Mouse (Mus musculus) limb, embryonic 14.5 days (tissue): Measurements from ENCODE around the gene Maml2. TPM values are rescaled to one million over a fixed set of nuclear protein-coding genes. Genes with fewer than 3 reads are reported as not detected.

Experiments used
- ATAC-seq: fragments of 200-750 bp; cut with Nextera tagmentation; 2 replicates; pipeline ENCODE4 v1.8.0; 2017; ENCODE audit warnings: low read depth, moderate number of reproducible peaks, moderate TSS enrichment; ENCODE audit not compliant: low FRiP score
- DNase-seq: peaks from one replicate; pipeline ENCODE4 v3.0.0-alpha.2; 2015; ENCODE audit warnings: low spot score
- H3K27ac ChIP-seq: fragments of 300-500 bp; sonication (generic); replicated peaks from 2 replicates; pipeline ENCODE4 v1.5.1; 2014; ENCODE audit warnings: low read depth, mild to moderate bottlenecking, low read length, moderate library complexity, mixed read lengths
- H3K27me3 ChIP-seq: fragments of 300-500 bp; sonication (generic); 2 replicates; pipeline ENCODE4 v1.6.1; 2014; ENCODE audit warnings: low read length, mixed read lengths; ENCODE audit not compliant: control insufficient read depth, insufficient read depth
- H3K36me3 ChIP-seq: fragments of 300-500 bp; sonication (generic); 2 replicates; pipeline ENCODE4 v1.6.1; 2014; ENCODE audit warnings: mild to moderate bottlenecking, low read length, moderate library complexity, mixed read lengths; ENCODE audit not compliant: control insufficient read depth, insufficient read depth
- H3K4me1 ChIP-seq: fragments of 300-500 bp; sonication (generic); 2 replicates; pipeline ENCODE4 v1.6.1; 2014; ENCODE audit warnings: antibody characterized with exemption, low read length, mixed read lengths; ENCODE audit not compliant: control insufficient read depth, insufficient read depth
- H3K4me2 ChIP-seq: fragments of 300-500 bp; sonication (generic); replicated peaks from 2 replicates; pipeline ENCODE4 v1.6.1; 2014; ENCODE audit warnings: low read depth, mild to moderate bottlenecking, low read length, moderate library complexity; ENCODE audit not compliant: severe bottlenecking
- H3K4me3 ChIP-seq: fragments of 300-500 bp; sonication (generic); replicated peaks from 2 replicates; pipeline ENCODE4 v1.5.1; 2014; ENCODE audit warnings: low read length
- H3K9ac ChIP-seq: fragments of 300-500 bp; sonication (generic); 2 replicates; pipeline ENCODE4 v1.6.1; 2014; ENCODE audit warnings: mild to moderate bottlenecking, low read depth, low read length, moderate library complexity; ENCODE audit not compliant: severe bottlenecking
- H3K9me3 ChIP-seq: fragments of 300-500 bp; sonication (generic); 2 replicates; pipeline ENCODE4 v1.6.1; 2016; ENCODE audit warnings: low read length; ENCODE audit not compliant: control insufficient read depth
- POLR2A ChIP-seq: fragments of 200-500 bp; IDR thresholded peaks from 2 replicates; pipeline ENCODE4 v1.8.0; 2012; ENCODE audit warnings: inconsistent platforms, mild to moderate bottlenecking, moderate library complexity, borderline replicate concordance; ENCODE audit not compliant: insufficient read depth, insufficient read length; ENCODE audit errors: extremely low read depth
- WGBS: fragments of 180-500 bp; shearing (Covaris S2); extraction: QIAGEN DNeasy Blood & Tissue Kit; methylation state at CpG from one replicate; pipeline ENCODE4 v1.1.7; 2014; 5-methylcytosine and 5-hydroxymethylcytosine counted together
- polyA plus RNA-seq, 2 experiments: library from polyadenylated mRNA; depleted of rRNA in 1 of 2; stranded (reverse) in 1 of 2; unstranded in 1 of 2; fragments of >200 nt; fragmentation: Nextera tagmentation in 1 of 2; extraction: Ambion mirVana in 1 of 2; gene quantifications; 2 replicates each; pipeline versions ENCODE4 v1.2.1 to v1.2.3; 2012 to 2014

Maml2 gene
- polyA plus RNA-seq, 2 experiments, result 9.9 to 10.7 TPM

GRCm38 (mm10) chr9:13454651-13455123 lies 156.9 kb downstream of the Maml2 start:
- Histone ChIP-seq H3K9ac (no peak overlapping the region), H3K9me3 (no peaks in the 10 kb centered on the region), H3K4me2 (no peak overlapping the region), H3K27me3 (no peaks in the 10 kb centered on the region), H3K36me3 (no peaks in the 10 kb centered on the region), H3K4me3 (no peak overlapping the region), H3K27ac (peak overlapping the region; percentile 43; the same call in 1 of the 2 replicates), H3K4me1 (peaks cover 21% of the 10 kb centered on the region)
- WGBS, result 20% methylated on average over 7 of the region's 7 CpGs
- DNase-seq, result peak; percentile 55
- peak; percentile 87 for ATAC-seq
- no peak for TF ChIP-seq POLR2A

- H3K9ac ChIP-seq, result no peak overlapping the region
- whole genome bisulfite sequencing, result 73% methylated on average over 1 of the region's 1 CpGs
- no peak for DNase-seq
Observed at GRCm38 (mm10) chr9:13455231-13455630, 157.5 kb downstream of the Maml2 start.

DNA sequence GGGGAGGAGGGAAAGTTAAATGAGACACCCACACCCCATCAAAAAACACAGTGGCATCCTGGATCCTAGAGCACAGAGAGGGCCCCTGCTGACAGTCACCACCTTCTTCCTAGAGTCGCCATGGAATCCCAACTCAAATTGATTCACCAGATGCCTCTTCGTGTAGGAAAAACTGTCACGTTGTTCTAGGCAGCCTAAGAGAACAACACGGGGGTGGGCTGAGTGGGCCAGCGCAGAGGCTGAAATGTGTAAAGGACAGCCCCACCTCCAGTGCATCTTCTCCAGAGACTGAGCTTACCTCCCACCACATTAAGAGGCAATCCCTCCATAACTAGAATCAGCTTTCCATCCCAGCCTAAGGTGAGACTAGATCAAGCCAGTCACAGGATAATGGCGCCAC lies 160.0 kb downstream of the Maml2 start:
- Histone ChIP-seq H3K36me3 (no peaks in the 10 kb centered on the region), H3K4me1 (peaks cover 24% of the 10 kb centered on the region), H3K4me2 (no peak overlapping the region), H3K27ac (no peak overlapping the region), H3K9me3 (no peaks in the 10 kb centered on the region), H3K4me3 (no peak overlapping the region), H3K9ac (no peak overlapping the region), H3K27me3 (no peaks in the 10 kb centered on the region)
- ATAC-seq (no peak), DNase-seq (no peak)
- 74% methylated on average over 6 of the region's 6 CpGs for WGBS
- TF ChIP-seq POLR2A, result no peak

More at GRCm38 (mm10) chr9:13455231-13455630, 157.5 kb downstream of the Maml2 start:
- no peak for TF ChIP-seq POLR2A
- Histone ChIP-seq H3K27ac (peak overlapping the region; percentile 43; the same call in 1 of the 2 replicates), H3K4me3 (no peak overlapping the region), H3K9me3 (no peaks in the 10 kb centered on the region), H3K36me3 (no peaks in the 10 kb centered on the region), H3K27me3 (no peaks in the 10 kb centered on the region), H3K4me1 (peaks cover 22% of the 10 kb centered on the region), H3K4me2 (no peak overlapping the region)
- no peak for ATAC-seq

GRCm38 (mm10) chr9:13459371-13459770 lies 161.6 kb downstream of the Maml2 start:
- Histone ChIP-seq H3K9ac (no peak overlapping the region), H3K4me3 (no peak overlapping the region), H3K36me3 (no peaks in the 10 kb centered on the region), H3K9me3 (no peaks in the 10 kb centered on the region), H3K27me3 (no peaks in the 10 kb centered on the region), H3K4me2 (no peak overlapping the region), H3K4me1 (peaks cover 24% of the 10 kb centered on the region), H3K27ac (no peak overlapping the region)
- 45% methylated on average over 1 of the region's 1 CpGs for WGBS
- ATAC-seq (no peak), DNase-seq (no peak)
- no peak for TF ChIP-seq POLR2A

- 0 out of 2 replicates have a peak overlapping the region, but pooled peaks have one; percentile 19 for H3K27ac ChIP-seq
- H3K9ac ChIP-seq, result no peak overlapping the region
- H3K36me3 ChIP-seq, result no peaks in the 10 kb centered on the region
- H3K4me2 ChIP-seq, result no peak overlapping the region
- ATAC-seq (peak; percentile 41; the same call in 1 of the 2 replicates), DNase-seq (no peak)
- no peak overlapping the region for H3K4me3 ChIP-seq
- WGBS, result 27% methylated on average over 3 of the region's 3 CpGs
- no peak for TF ChIP-seq POLR2A
- no peaks in the 10 kb centered on the region for H3K27me3 ChIP-seq
- H3K9me3 ChIP-seq, result no peaks in the 10 kb centered on the region
- H3K4me1 ChIP-seq, result peaks cover 20% of the 10 kb centered on the region
Observed at GRCm38 (mm10) chr9:13460012-13460411, 162.3 kb downstream of the Maml2 start.
